Mouse (Mus musculus): Measurements from ENCODE around the gene Actrt2.
A peak's percentile ranks its signal among the peaks of the same experiment; 100 is the strongest.

Actrt2 gene

DNA sequence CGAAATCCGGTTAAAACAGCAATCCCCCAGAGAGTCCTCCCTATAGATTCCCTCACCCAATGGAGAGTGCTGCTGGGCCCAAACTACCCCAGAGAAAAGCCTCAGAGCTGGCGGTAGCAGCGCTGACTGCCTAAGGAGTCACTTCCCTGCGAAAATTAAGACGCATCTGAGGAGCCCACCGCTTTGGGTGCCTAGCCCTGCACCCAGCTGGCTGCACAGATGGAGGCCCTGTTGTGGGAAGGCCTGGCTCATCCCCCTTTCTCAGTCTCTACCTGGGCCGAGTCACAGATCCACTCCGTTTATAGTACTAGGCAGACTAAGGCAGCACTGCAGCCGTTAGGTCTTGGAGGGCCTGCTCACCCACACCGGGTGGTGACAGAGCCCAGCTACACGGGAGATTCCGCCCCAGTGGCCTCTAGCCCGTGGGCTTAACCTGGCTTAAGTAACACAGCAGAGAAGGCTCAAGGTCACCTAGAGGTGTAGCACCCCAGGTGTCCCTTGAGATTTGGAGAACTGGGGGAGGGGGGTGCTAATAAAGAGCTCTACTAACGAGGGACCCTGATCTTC lies 29.3 kb downstream of the Actrt2 start:
- no peak for DNase-seq (ENCODE audit: low spot score)

DNA sequence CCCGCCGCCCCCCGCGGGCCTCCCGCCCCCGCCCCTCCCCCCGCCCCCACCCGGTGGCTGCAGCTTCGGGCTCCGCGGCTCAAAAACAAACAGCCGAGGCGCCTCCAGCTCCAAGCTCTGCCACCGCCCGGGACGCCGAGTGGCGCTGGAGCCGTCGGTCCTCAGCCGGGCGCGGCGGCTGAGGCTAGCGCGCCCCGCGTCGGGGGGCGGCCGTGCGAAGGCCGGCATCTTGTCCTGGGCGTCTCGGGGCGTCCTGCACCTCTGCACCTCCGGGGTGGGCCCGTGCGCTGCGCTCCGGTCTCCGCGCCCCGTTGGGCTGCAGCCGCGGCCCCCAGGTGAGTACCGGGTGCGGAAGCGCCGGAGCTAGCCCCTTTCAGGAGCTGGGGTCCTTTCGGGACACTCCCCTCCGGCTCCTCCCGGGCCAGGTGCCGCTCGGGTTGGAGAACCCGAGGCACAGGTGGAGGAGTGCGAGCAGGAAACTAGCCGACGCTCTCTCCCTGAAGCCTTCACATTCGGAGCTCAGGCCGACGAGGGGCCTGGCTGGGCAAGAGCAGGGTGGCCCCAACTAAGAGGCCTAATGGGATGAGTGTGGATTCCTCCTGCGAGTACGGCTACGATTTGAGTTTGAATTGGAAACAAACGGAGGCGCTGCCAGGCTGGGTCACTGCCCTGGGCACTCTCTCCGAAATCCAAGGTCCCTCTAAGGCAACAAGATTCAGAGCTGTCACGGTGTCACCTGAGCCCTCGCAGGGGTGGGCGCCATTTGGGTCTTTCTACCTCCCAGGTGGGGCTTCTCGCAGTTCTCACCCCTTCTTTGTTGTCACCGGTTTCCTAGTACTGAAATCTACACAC lies 30.0 kb downstream of the Actrt2 start:
- no peak for DNase-seq (ENCODE audit: low spot score)

DNA sequence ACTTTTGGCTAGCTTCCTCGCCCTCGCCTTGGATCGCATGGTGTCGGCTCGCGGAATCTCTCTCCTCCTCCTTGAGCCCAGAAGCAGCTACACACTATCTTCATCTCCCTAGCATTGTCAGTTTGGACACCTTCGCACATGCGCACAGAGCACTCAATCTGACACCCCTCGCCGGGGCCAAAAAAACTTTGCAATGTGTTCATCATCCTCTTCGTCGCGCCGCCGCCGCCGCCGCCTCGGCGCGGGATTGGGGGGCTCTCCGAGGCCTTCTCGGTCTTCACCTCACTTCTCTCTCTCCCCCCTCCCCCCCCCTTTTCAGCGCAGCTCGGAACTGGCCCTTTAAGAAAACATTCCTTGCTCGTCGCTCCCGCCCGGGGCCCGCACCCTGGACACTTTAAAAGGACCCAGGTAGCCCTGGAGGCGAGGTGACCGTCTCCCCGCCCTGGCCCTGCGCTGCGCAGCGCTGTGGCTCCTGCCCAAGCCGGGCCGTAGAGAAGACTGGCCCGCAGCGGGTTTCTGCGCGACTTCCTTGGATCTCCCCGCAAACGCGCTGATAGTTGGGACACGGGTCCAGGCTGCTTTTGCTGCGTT lies 30.9 kb downstream of the Actrt2 start, which contains the start of gene Prdm16:
Prdm16 (minus strand) TSS at position 153 of the 591 bp plus-strand sequence.
- no peak for DNase-seq (ENCODE audit: low spot score)

GRCm38 (mm10) chr4:154636053-154636433 lies 31.6 kb downstream of the Actrt2 start:
- DNase-seq (ENCODE audit: low spot score), result no peak

DNA sequence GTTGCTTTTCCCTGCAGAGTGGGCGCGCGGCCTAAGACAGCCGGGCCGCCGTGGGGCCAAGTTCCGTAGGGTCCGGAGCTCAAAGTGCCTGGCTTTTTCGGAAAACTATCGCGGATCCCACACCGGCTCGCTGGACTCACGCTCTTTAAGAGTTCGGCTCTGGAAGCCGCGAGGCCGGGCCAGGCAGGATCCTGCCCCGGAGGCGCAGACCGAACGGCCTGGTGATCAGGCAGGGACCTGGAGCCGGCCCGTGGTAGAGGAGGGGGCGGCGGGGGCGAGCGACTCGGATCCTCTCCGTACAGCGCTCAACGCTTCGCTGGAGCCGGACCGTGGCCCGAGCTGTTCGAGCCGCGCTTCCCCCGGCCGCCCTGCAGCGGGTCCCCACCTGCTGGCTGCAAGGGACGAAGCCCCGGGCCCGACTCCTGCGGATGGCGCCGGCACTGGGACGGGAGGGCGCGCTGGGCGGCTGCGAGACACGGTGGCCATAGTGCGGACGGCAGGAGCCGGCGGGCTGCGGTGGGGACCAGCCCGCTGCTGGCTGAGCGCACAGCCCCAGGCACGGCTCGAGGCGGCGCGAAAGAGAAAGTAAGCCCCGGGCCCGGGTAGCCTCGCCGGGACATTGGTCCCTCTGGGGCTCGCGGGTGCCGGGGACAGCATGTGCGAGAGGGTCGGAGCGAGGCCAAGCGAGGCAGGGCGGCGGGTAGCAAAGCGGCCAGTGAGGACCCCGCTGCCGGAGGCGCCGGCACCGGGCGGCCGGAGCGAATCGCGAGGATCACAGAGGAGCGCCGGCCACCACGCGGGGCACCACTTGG lies 32.2 kb downstream of the Actrt2 start:
- DNase-seq (ENCODE audit: low spot score), result peak; percentile 53

GRCm38 (mm10) chr4:154634470-154635240 lies 33.0 kb downstream of the Actrt2 start:
- DNase-seq (ENCODE audit: low spot score), result no peak

GRCm38 (mm10) chr4:154634001-154634400 lies 33.7 kb downstream of the Actrt2 start:
- DNase-seq (ENCODE audit: low spot score), result no peak

DNA sequence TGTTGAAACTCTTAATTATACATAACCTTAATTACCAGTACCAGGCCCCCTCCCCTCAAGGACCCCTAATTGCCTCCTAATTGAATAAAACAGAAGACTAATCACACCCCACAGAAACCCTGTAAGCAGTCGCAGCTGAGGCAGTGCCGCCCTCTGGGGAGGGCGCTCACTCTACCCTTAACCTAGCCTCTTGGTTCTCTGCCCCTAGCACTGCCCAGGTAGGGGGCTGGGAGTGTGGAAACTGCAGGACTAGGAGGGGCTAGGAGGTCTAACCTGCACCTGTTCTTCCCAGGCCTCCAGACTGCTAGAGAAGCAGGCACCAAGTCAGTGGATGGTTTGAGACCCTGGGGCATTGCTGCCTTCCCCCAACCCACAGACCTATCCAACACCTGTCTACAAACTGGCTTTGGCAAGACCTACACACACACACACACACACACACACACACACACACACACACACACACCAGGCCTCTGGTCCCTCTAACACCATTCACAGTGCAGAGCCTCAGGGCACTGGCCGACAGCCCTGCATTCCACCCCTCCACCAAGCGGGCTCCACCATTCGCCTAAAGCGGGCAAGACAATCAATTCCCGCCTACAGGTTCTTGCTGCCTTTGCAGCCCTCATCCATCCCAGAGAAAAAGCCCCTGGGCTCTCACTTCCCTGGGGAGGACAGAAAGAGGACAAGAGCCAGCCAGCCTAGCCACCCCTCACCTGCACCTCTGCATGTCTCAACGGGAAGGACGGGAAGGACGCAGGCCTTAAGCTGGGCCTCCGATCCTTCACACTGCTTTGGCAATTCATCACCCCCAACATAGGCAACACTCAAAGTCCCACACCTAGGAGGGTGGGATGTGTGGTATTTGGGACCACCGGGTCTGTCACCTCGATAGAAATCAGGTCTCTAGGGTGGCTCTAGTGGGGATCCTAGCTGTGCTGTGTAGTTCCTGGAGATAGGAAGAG lies 34.6 kb downstream of the Actrt2 start:
- no peak for DNase-seq (ENCODE audit: low spot score)

DNA sequence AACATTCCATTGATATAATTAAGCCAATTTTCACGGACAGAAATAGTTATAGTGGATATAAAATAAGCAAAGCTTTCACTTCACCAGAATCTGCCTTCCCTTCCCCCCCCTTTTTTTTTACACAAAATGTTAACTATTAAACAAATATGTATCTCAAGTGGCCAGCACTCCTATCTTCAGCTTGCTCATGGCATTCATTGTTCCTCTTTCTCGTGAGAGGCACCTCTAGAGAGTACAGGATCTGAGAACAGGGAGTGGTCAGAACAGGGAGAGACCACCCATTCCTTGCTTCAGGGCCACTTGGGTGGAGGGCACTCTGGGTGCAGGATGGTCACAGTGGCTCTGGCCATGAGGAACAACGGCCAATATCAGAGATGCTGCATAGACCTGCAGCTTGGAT lies 36.9 kb downstream of the Actrt2 start:
- DNase-seq (ENCODE audit: low spot score), result no peak

- no peak for DNase-seq (ENCODE audit: low spot score)
Measured at GRCm38 (mm10) chr4:154627419-154628142, 40.1 kb downstream of the Actrt2 start.

DNA sequence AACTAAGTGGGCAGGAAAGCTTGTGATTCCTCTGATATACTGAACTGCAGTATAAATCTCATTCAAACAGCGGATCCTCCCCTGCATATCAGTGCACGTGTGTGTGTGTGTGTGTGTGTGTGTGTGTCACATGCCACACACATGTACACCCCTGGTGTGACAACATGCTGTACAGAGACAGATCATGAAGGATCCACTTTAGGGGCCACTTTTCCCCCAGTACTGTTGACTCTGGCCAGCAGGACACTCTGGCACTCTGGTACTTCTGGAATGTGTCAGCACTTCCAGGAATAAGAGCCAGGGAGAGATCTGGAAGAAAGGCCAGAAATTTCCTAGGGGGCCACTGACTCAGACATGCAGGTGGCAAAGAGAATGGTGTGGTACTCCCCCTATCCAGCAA lies 41.4 kb downstream of the Actrt2 start:
- DNase-seq (ENCODE audit: low spot score), result no peak

DNA sequence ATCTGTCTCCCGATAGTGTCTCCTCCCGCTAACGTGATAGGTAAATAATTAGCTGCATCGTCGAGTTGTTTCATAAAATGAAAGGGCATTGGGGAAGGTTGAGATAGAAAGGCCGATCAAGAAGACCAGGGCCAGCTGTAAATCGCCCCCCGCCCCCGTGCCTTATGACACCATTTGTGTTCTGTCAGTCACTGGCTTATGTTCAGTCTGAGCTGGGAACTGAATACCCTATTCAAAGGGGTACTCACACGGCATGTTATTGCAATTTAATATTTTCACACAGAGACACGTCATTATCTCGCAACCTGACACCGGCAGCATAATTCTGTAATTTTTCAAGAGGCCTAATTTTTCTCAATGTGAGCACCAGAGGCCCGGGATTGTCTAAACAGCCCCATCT lies 42.0 kb downstream of the Actrt2 start:
- DNase-seq (ENCODE audit: low spot score), result no peak

- no peak for DNase-seq (ENCODE audit: low spot score)
Measured at GRCm38 (mm10) chr4:154623241-154623640, 44.4 kb downstream of the Actrt2 start.

DNA sequence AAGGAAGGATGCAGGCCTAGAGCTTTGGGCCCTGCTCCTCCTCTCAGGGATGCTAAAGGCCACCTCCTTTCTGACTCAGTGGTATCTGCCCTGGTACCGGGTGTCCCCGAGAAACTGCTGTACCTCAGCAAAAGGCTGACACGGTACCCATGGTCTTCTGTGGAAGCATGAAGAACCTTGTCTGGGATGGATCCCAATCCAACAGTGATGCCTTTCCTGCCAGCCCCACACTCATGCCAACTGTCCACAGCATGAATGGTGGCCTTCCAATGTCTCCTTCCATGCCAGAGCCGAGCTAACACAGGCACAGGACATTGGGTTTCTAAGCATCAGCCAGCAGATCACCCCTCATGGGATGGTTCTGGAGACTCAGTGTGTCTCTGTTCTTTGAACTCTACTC lies 45.1 kb downstream of the Actrt2 start:
- DNase-seq (ENCODE audit: low spot score), result no peak

Measured in ovary, postnatal 10 days (tissue).